Mouse (Mus musculus): ENCODE measurements around the gene Jam2.

GRCm38 (mm10) chr16:84804866-84805265 lies 30.9 kb downstream of the Jam2 start:
- no peak for TF ChIP-seq POLR2A (IDR thresholded peaks at IDR 0.05; ENCODE audit: borderline replicate concordance, insufficient read depth, low read length)
- TF ChIP-seq CTCF (IDR thresholded peaks at IDR 0.05; ENCODE audit: borderline replicate concordance, insufficient read depth, low read depth, low read length), result no peak

Data from cerebellum, adult 2 months (tissue).